Mouse (Mus musculus): ENCODE results near the gene Olfr1339.

DNA sequence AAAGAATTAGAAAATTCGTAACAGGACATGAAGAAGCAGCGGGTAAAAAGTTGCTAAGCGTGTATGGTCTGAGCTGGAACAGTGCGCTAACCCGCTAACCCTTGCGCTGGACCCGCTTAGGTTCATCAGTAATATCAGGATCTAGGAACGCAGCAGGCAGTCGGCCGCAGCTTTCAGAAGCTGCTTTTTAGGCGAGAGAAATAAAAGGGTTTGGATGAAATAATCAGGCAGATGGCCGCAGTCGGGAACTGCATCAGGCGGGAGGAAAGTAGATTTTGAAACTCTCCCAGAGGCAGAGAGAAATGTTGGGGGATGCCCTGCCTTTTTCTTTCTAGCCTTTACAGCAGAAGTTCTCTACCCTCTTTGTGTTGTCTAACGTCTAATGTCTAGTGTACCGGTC lies 9.9 kb downstream of the Olfr1339 start:
- no peak for TF ChIP-seq CTCF (IDR thresholded peaks at IDR 0.05; ENCODE audit: borderline replicate concordance, insufficient read depth, low read length)
- no peak for TF ChIP-seq POLR2A (IDR thresholded peaks at IDR 0.05; ENCODE audit: low read depth, low read length)

All from embryonic fibroblast, embryonic 13.5 days (primary cell).